Mouse (Mus musculus) Patski (cell line): ENCODE results near the gene Pla2g4b. TPM values are rescaled to one million over a fixed set of nuclear protein-coding genes. Genes with fewer than 3 reads are reported as not detected.

Experiments
- ATAC-seq: fragments of 100-300 bp; one replicate; pipeline ENCODE4 v1.8.0; 2021
- CTCF ChIA-PET: fragments of 350-600 bp; sonication (Branson Sonifier 250); formaldehyde crosslinking; loops from one replicate; lab custom pipeline; 2022; ENCODE audit warnings: inconsistent platforms; lab: Charles Lee
- POLR2A ChIA-PET: fragments of 350-600 bp; sonication (Branson Sonifier 250); formaldehyde crosslinking; loops from one replicate; lab custom pipeline; 2022; ENCODE audit warnings: antibody characterized with exemption, inconsistent platforms; lab: Charles Lee
- DNase-seq: peaks from one replicate; pipeline ENCODE4 v3.0.0-alpha.2; 2011; ENCODE audit warnings: low read depth, low spot score
- H3K27me3 ChIP-seq: fragments of 371-371 bp; one replicate; pipeline ENCODE4 v1.5.1; 2021
- CTCF ChIP-seq: fragments of 100-300 bp; IDR thresholded peaks from one replicate; pipeline ENCODE4 v1.5.1; 2021
- in situ Hi-C: fragments of 300-500 bp; cut with MboI; formaldehyde crosslinking; loops from 3 replicates; pipeline ENCODE4 v1.11.1; 2018; ENCODE audit warnings: low pct_unique_long_range_greater_than_20kb, mixed read lengths
- polyA plus RNA-seq: library from polyadenylated mRNA; unstranded; gene quantifications from one replicate; pipeline ENCODE4 v1.2.3, GENCODE M21; 2021

Gene Pla2g4b
- polyA plus RNA-seq, 1 experiment from 2014 or later, result 5.6 TPM

DNA sequence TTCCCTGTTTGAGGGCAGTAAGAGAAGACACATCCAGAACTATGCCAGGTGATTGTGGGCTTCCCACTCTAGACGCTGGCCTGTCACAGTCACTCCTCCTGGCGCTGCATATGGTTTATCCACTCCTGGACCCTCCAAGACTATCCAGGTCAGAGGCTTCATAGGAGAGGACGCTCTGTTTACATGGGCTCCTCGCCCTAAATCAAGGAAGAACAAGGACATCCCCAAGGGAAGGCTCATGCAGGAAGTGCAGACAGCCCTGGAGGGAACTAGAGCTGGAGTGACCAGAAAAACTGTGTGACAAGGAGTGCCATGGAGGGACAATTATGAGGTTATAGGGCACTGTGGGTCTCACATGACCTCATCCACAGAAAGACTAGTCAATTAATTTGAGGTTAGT, 35.9 kb upstream of the Pla2g4b start:
- ATAC-seq (no peak), DNase-seq (no peak)
- in situ Hi-C loops, result no loop called here
- CTCF ChIA-PET, result interaction anchor here (1.6 kb wide), 1 partner anchor 11 kb away, joined by 3 read pairs; no protein-coding TSS in a partner anchor
- no peak for TF ChIP-seq CTCF
- H3K27me3 ChIP-seq, result no peaks in the 10 kb centered on the region
- POLR2A ChIA-PET, result no interaction called here

- ChIA-PET POLR2A (interaction anchor here (1.2 kb wide), 1 partner anchor 21 kb away, joined by 3 read pairs; no protein-coding TSS in a partner anchor), CTCF (no interaction called here)
- ATAC-seq (no peak), DNase-seq (no peak)
- no peak for TF ChIP-seq CTCF
- in situ Hi-C loops, result no loop called here
- no peaks in the 10 kb centered on the region for H3K27me3 ChIP-seq
Measured at GRCm38 (mm10) chr2:119999731-120000130, 33.5 kb upstream of the Pla2g4b start.

DNA sequence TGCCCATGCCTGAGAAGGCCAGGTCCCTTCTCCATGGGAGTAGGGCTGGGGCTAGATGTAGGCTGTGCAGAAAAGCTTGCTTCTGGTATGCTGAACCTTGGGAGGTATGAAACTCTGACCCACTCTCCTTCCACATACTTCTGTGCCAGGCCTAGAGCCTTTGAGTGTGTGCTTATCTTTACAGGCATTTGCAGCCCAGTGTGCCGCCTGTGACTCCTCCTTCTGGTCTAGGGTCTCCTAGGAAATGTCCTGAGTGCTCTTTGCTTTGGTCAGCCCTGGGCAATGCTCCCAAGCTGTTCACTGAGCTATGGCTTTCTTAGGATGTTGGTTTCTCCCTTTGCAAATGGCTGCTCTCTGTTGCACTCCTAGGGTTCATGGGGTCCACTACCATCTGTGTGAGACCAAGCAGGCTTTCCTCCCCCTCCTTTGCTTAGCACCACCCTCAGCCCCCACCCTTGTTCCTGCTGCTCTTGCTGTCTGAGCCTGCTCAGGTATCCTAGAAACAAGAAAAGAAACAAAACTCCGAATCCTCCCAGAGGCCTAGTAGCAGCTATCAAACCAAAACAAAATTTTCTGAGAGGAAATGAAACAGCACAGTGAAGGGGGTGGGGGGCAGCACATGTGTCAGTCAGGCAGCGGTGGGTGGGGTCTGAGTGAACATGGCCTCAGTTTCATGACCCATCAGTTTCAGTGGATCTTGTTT, 32.2 kb upstream of the Pla2g4b start:
- in situ Hi-C loops, result no loop called here
- H3K27me3 ChIP-seq, result no peaks in the 10 kb centered on the region
- no peak for TF ChIP-seq CTCF
- ChIA-PET CTCF (interaction anchor here (1.9 kb wide), 1 partner anchor 11 kb away, joined by 5 read pairs; no protein-coding TSS in a partner anchor), POLR2A (no interaction called here)
- no peak for ATAC-seq
- DNase-seq, result no peak

GRCm38 (mm10) chr2:120001956-120002355, 31.3 kb upstream of the Pla2g4b start:
- POLR2A ChIA-PET, result no interaction called here
- CTCF ChIA-PET, result interaction anchor here (1.6 to 1.9 kb wide), 2 partner anchors 10 kb away, joined by 4 to 5 read pairs; no protein-coding TSS in a partner anchor
- in situ Hi-C loops, result no loop called here
- no peak for ATAC-seq
- DNase-seq, result no peak
- TF ChIP-seq CTCF, result no peak
- no peaks in the 10 kb centered on the region for H3K27me3 ChIP-seq

GRCm38 (mm10) chr2:120003970-120004369, 29.2 kb upstream of the Pla2g4b start:
- POLR2A ChIA-PET, result no interaction called here
- in situ Hi-C loops, result no loop called here
- ATAC-seq (no peak), DNase-seq (no peak)
- CTCF ChIA-PET, result no interaction called here
- TF ChIP-seq CTCF, result no peak
- no peaks in the 10 kb centered on the region for H3K27me3 ChIP-seq

DNA sequence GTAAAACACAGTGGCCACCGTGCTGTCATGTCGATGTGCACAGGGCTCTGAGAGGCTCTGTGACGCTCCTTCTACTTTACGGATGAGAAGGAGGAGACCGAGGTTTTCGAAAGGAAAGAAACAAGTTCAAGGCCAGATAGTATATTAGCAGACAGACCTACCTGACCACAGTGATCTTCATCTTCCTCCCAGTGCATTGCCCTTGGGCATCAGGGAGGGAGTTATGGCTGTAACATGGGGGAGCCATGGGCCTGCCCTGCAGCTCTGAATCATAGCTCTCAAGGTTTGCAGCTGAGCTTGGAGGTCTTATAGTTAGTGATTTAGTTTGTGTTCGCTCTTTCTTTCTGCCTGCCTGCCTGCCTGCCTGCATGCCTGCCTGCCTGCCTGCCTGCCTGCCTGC, 26.5 kb upstream of the Pla2g4b start:
- no peaks in the 10 kb centered on the region for H3K27me3 ChIP-seq
- in situ Hi-C loops, result no loop called here
- DNase-seq (no peak), ATAC-seq (no peak)
- ChIA-PET POLR2A (no interaction called here), CTCF (no interaction called here)
- no peak for TF ChIP-seq CTCF

GRCm38 (mm10) chr2:120007680-120008210, 25.5 kb upstream of the Pla2g4b start:
- in situ Hi-C loops, result no loop called here
- no peak for DNase-seq
- no peak for ATAC-seq
- ChIA-PET POLR2A (no interaction called here), CTCF (interaction anchor here (9.1 kb wide), 1 partner anchor 37 kb away, joined by 51 read pairs; the partner anchor contains the start of gene Mapkbp1)
- H3K27me3 ChIP-seq, result no peaks in the 10 kb centered on the region
- TF ChIP-seq CTCF, result no peak

DNA sequence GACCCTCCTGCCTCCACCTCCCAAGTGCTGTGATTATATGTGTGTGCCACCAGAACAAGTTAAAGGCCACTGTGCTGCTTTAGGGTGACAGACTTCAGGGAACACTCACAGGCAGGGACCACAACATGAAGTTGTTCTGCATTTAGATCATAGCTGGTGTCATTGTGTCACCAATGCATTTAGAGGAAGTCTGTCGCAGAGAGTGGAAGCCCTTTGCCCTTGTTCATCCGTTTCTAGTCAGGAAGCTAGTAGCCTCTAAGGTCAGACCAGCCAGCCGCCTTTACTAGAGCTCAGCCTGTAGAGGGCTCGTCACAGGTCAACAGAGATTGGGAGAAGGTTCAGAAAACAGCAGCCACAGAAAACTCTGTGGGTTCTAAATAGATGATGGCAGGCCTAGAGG, 24.5 kb upstream of the Pla2g4b start:
- in situ Hi-C loops, result no loop called here
- no peak for TF ChIP-seq CTCF
- POLR2A ChIA-PET, result no interaction called here
- CTCF ChIA-PET, result interaction anchor here (9.1 kb wide), 1 partner anchor 38 kb away, joined by 51 read pairs; the partner anchor contains the start of gene Mapkbp1
- no peaks in the 10 kb centered on the region for H3K27me3 ChIP-seq
- ATAC-seq (no peak), DNase-seq (no peak)

- in situ Hi-C loops, result no loop called here
- no peaks in the 10 kb centered on the region for H3K27me3 ChIP-seq
- ChIA-PET CTCF (interaction anchor here (0.8 to 9.1 kb wide), 6 partner anchors 9 to 48 kb away, joined by 4 to 51 read pairs (median 4); partner anchors contain the start of gene Mapkbp1), POLR2A (interaction anchor here (1.2 kb wide), 1 partner anchor 39 kb away, joined by 3 read pairs; the partner anchor contains the start of gene Mapkbp1)
- DNase-seq, result no peak
- ATAC-seq, result no peak
- TF ChIP-seq CTCF, result no peak
Measured at GRCm38 (mm10) chr2:120011462-120012200, 21.6 kb upstream of the Pla2g4b start.

DNA sequence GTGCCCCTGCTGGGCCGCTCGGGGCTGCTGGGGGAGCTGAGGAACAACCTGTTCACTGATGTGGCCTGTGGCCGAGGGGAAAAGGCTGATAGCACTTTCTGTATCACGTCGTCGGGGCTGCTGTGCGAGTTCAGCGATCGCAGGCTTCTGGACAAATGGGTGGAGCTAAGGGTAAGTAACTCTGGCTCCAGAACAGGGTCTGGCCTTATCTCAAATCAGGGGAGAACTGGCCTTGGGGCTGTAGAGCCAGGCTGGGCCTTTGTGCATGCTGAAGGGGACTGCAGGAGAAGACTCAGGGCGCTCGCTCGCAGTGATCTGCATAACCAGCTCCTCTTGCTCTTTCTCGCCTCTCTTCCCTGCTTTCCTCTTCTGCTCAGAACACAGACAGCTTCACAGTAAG, 20.3 kb upstream of the Pla2g4b start:
- ATAC-seq (no peak), DNase-seq (no peak)
- H3K27me3 ChIP-seq, result no peaks in the 10 kb centered on the region
- POLR2A ChIA-PET, result no interaction called here
- in situ Hi-C loops, result no loop called here
- no peak for TF ChIP-seq CTCF
- CTCF ChIA-PET, result interaction anchor here (1.4 to 9.1 kb wide), 2 partner anchors 11 to 42 kb away, joined by 4 to 51 read pairs; partner anchors contain the start of gene Mapkbp1
